Mouse (Mus musculus) ZHBTc4 (cell line): ENCODE data around the gene Olfr763.
"Not testable (repeated sequence)": the region's sequence is repeated elsewhere in the genome, so short reads cannot be mapped to it uniquely, and the experiment has no call there.

Experiments
- DNase-seq: peaks from one replicate; pipeline ENCODE4 v3.0.0-alpha.2; 2011; ENCODE audit warnings: low read depth, low spot score

The Olfr763 gene

DNA sequence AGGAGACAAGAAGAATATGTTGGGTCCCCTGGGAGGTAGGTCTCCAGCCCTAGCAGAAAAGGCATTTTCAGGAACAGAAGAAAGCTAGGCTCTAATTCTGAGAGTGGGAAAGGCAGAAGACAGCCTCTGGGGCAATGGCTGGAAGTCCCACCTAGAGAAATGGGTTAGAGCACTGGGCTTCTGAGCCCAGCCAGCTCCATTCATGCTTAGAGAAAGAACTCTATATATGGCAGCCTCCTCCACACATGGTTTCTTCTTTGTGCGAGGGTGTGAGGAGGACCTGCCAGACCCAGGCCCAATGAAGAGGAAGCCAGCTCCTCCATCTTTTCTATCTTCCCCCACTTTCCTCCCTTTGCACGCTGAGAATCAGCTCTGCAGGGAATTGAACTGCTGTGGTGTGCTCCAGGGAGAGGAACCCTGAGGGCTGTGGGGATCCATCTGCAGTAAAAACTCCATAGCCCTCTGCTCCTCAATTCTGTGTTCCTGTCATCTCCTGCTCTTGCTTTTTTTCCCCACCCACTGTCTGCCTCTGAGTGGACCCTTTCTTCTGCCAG, at the start of gene Olfr763:
Gene Olfr763 (plus strand): TSS at position 504 of the 554 bp plus-strand sequence.
- DNase-seq: no peak

- DNase-seq: no peak
These were observed 45.6 kb upstream of the Olfr763 start for GRCm38 (mm10) chr10:128964961-128965360.

GRCm38 (mm10) chr10:128965871-128966270, 44.7 kb upstream of the Olfr763 start:
- DNase-seq: no peak

- no peak for DNase-seq
These were observed 42.2 kb upstream of the Olfr763 start for GRCm38 (mm10) chr10:128968341-128968749.

- DNase-seq: no peak
These were observed 39.8 kb upstream of the Olfr763 start for GRCm38 (mm10) chr10:128970740-128971250.

DNA sequence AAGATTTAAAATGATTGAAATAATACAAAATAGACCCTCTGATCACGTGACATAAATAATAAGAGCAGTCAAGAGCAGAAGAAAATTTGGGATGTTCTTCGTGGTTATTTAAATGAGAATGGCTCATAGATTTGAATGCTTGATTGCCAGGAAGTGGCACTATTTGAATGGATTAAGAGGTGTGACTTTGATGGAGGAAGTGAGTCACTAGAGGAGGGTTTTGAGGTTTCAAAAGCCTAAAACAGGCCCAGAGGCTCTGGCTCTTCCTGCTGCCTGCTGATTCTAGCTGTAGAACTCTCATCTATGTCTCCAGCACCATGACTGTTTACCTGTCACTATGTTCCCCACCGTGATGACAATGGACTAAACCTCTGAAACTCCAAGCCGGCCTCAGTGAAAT, 37.8 kb upstream of the Olfr763 start:
- DNase-seq: no peak

- DNase-seq: no peak
These were observed 34.2 kb upstream of the Olfr763 start for GRCm38 (mm10) chr10:128976395-128976794.

DNA sequence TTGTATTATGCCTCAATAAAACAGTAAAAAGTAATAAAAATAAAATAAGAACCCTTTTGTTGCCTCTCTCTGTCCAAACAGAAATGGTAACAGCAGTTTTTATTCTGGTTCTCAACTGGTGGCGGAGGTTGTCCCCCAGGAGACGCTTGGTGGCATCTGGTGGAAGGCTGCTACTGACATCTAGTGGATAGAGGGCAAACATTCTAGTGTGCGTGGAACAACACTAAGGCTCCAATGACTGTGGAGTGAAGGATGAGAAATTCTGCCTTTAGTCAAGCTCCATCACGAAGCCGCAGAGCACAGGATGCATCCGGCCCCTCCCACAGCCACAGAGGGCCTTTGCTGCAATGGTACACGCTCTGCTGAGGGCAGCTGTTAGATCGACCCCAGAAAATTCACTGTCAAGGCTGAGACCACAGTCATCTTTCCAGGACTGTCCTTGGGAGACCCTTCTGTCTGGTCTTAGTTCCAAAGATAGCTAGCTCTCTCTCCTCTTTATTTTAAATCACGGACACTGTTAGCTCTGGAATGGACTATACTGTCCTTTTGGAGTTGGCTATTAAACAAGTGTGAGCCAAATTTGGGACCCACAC, 33.0 kb upstream of the Olfr763 start:
- peak; percentile 70 for DNase-seq

DNA sequence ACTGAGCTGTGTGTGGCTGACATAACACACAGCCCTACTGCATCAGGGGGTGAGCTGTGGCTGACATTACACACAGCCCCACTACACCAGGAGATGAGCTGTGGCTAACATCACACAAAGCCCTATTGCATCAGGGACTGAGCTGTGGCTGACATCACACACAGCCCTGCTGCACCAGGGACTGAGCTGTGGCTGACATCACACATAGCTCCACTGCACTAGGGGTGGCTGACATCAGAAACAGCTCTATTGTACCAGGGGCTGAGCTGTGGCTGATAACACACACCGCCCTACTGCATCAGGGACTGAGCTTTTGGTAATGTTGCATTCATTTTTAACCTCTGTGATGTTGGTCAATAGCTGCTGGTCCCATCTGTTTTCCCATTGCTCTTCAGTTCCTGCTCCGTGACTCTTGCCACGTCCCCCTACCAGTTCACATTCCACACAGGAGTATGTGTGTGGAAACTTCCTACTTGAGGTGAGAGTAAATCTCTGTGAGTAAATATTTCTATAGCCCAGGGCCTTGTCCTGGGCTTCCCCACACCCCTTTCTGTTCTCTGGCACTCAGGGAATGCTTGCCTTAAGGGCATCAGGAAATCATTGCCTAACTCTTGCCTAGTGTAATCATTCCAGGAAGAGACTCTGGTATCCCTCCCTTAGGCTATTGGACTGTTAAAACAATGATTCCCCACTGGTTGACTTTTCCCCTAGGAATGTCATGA, 29.8 kb upstream of the Olfr763 start:
- DNase-seq: peak; percentile 87

DNA sequence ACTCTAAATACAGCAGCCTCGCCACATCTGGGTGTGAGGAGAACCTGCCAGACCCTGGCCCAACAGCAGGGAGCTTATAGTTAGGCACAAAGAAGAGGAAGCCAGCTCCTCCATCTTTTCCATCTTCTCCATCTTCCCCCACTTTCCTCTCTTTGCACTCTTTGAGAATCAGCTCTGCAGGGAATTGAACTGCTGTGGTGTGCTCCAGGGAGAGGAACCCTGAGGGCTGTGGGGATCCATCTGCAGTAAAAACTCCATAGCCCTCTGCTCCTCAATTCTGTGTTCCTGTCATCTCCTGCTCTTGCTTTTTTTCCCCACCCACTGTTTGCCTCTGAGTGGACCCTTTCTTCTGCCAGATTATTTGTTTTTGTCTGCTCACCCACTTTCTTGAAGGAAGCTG, 21.5 kb upstream of the Olfr763 start, which contains the start of gene Olfr9:
Gene Olfr9 (plus strand): TSS at position 301 of the 400 bp plus-strand sequence.
- DNase-seq: not testable (repeated sequence)

DNA sequence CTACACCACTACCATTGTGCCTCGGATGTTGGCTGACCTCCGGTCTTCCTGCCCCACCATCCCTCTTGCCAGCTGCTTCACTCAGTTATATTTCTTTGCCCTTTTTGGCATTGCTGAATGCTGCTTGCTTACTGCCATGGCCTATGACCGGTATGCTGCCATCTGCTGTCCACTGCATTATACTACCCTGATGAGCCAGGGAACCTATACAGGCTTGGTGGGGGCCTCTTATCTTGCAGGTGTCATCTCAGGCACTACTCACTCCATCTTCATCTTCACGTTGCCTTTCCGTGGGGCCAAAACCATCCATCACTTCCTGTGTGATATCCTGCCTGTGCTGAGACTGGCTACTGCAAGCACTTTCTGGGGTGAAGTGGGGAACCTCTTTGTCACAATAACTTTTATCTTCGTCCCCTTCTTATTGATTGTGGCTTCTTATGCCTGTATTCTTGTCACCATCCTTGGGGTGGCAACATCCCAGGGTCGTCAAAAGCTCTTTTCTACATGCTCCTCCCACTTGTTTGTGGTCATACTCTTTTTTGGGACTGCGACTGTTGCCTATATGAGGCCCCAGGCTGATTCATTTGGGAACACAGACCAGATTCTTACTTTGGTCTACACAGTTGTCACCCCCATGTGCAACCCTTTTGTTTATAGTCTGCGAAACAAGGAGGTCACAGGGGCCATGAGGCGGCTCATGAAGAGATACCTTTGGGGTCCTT, 20.3 kb upstream of the Olfr763 start:
- not testable (repeated sequence) for DNase-seq

GRCm38 (mm10) chr10:128990994-128991393, 19.6 kb upstream of the Olfr763 start:
- no peak for DNase-seq

GRCm38 (mm10) chr10:128995796-128996195, 14.8 kb upstream of the Olfr763 start:
- DNase-seq: no peak

DNA sequence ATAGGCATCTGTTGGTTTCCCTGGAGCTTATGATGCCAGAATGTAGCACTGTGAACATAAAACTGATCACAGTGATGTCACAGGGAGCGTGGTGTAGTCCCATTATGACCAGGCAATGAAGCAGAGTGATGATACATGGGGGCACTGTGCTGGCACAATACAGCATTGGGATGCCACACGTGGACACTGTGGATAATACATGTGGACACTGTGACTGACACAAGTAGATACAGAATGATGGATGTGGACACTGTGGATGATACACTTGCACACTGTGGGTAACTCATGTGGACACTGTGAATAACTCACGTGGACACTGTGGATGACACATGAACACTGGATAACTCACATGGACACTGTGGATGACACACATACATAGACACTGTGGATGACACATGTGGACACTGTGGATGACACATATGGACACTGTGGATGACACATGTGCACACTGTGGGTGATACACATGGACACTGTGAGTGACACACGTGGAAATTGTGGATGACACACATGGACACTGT, 14.0 kb upstream of the Olfr763 start:
- DNase-seq: no peak

DNA sequence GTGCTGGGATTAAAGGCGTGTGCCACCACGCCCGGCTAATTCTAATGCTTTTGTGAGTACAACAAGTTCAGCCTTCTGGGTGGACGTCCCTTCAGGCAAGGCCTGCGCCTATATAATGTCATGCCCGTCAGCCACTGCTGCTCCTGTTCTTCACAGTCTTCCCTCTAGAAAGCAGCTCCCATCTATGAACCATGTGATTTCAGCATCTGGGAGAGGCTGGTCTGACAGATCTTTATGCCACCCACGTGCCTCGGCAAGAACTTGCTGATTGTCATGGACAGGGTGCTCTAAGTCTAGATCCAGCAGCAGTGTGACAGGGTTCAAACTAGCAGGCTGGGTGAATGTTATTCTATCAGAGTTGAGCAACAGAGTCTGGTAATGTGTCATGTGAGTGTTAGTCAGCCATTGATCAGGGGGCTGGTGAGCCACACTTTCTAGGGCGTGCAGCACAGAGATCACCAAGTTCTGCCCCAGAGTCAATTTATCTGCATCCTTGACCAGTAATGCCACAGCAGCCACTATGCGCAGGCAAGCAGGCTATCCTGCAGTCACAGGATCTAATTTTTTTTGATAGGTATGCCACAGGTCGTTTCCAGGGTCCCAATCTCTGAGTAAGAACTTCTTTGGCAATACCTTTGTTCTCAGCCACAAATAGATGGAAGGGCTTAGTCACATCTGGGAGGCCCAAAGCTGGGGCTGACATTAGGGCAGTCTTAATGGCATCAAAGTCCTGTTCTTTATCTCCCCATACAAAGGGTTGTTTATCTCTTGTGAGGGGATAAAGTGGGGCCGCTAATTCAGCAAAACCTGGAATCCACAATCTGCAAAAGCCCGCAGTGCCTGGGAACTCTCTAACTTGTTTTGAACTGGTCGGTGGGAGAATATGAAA, 6.3 kb upstream of the Olfr763 start:
- no peak for DNase-seq

- not testable (repeated sequence) for DNase-seq
These were observed 920 bp downstream of the Olfr763 start for GRCm38 (mm10) chr10:129011511-129011910.

DNA sequence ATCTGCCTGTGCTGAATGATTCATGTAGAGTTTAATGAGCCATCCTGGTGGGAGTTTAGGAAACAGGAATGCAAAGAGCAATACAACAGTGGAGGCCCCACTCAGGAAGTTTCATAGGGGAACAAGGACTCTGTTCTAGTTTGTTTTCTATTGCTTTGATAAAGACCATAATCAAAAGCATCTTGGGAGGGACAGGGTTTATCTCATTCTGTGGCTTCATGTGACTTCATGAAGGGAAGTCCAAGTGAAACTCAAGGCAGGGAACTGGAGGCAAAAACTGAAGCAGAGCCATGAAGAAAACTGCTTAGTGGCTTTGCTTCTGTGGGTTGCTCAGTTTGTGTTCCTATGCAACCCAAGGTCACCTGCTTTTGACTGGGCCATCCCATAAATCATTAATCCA, 3.9 kb downstream of the Olfr763 start:
- no peak for DNase-seq

- DNase-seq: no peak
These were observed 12.7 kb downstream of the Olfr763 start for GRCm38 (mm10) chr10:129023319-129023718.

GRCm38 (mm10) chr10:129026018-129026662, 15.5 kb downstream of the Olfr763 start:
- peak; percentile 68 for DNase-seq

GRCm38 (mm10) chr10:129028343-129028742, 17.8 kb downstream of the Olfr763 start:
- DNase-seq: no peak
